Mouse (Mus musculus) frontal cortex, postnatal 36 days (tissue): ENCODE measurements around the gene Skil.

Source experiments
- DNase-seq, 2 experiments: peaks; one replicate each; pipeline ENCODE4 v3.0.0; 2022; ENCODE audit warnings: low spot score in 2 of 2

Skil gene

DNA sequence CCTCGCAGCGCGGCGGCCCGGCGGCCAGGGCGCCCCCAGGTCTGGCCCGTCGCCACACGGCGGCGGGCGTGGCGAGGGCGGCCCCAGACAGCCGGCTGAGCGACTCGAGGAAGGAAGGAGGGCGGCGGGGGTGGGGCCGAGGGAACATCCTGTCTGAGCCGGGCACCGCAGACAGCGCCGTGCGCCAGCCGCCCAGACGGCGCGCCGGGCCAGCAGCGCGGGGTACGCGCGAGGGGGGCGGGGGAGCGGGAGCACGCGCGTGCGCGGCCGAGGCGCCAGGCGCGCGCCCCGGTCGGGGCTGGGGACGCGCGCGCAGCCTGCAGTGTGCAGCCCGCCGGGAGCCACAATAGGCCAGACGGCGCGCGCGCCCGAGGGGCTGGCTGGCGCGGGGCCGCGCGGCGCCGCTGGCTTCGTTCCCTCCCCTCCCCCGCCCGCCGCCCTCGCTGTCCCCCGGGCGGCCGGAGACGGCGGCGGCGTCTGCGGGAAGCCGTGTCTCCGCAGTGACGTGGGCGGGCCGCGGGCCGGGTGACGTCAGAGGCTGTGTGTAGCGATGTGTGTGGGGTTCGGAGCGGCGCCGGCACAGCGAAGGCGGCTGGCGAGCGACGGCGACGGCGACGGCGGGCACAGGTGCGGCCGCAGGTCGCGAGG is at the start of gene Skil:
Gene Skil (plus strand): TSS at position 528 of the 648 bp plus-strand sequence.
- peak; percentile 89 to 93 for DNase-seq

DNA sequence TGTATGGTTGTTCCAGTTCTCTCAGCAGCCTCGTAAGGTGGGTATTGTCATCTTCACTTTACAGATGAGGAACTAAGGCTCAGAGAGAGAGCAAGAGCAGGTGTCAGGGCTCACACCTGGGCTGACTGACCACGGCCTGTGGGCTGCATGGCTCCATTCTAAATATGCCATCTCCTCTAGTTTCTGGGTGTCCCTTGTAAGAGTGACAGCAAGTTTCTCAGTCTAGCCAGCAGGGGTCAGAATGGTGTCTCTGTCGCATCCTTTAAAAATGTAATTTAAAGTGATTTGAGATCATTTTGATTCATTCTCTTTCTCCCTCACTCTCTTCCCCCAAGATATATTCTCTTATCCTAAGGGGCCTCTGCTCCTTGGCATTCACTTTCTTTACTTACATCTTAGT is 47.6 kb upstream of the Skil start:
- peak in 1 of 2 experiments; percentile 26 for DNase-seq

DNA sequence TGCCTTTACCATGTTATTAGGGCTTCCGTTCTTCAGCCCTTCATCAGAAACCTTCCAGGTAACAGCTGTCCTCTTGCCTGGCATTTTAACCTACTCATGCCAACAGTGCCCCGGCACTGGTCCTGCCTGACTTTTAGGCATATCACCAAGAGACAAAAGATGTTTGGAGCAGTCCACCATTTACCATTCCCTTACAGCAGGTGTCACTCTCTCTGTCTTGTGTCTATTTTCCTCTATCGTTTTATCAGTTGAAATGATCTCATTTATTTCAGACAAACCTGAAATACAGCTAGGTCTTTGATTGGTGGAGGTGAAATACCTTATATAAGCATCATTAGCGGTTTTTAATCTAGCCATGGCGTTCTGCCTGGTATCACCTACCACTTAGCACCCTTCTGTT is 45.8 kb upstream of the Skil start:
- DNase-seq = no peak

DNA sequence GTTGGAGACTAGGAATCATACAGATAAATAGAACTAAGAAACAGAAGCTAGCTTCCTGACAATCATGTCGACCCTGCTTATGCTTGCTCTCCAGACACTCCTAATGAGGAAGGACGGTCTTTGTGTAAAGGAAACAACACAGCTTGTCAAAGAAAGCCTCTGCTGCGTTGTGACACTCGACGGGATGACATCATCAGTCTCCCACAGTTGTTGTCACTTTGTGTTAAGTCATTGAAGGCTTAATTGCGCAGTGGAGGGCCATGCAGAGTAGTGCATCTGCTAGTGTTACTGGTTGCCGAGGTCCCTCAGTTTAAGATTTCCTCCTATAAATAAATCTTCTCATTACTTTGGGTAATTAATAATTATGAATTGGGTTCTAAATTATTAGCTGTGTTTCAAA is 44.5 kb upstream of the Skil start:
- no peak for DNase-seq

DNA sequence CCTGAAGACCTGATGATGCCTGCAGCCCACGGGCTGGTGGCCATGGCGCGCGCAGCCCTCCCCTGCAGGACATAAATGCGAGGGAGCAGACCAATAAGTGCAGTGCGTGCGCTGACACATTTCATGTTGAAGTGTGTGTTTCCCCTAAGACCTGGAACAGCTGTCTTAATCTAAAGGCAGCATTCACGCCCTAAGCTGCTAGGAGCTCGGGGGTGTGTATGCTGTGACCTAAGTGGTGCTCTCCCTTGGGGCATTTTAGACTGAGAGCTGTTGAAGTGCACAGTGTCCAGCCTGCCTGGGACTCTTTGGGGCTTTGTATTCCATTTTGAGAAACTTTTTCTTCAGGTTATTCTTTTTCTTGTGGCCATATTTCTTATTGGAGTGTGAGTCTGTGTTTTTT is 43.1 kb upstream of the Skil start:
- DNase-seq = no peak

DNA sequence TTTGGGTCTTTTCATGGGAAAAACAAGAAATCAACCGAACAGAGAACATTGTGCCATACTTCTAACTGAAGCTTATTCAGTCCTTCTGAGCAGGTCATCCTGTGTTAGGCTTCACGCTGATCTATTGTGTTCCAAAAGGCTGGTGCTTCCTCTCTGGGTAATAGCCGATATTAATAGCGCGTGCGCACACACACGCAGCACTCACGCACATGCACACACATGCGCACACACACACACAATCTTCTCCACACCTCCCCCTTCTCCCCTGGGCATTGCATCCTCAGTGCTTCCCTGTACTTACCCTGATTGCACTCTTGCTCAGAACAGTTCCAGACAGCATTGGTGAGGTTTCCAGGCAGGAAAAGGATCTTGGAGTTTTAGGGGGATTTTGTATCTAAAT is 41.7 kb upstream of the Skil start:
- DNase-seq = no peak

DNA sequence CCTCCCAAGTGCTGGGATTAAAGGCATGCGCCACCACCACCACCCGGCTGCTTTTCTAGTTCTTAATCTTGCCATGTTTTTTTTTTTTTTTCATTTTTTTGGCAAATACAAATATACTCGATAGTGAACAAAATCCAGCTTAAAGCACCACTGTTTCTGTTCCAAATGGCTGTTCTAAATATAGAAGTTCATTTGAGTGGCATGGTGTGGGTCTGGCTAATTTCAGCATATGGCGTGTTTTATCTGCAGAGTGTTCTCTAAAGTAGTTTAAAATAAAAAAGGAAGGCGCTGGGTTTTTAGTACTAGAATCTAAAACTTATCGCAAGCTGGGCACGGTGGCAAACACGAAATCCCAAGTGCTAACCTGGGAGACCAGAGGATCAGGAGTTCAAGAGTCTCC is 40.0 kb upstream of the Skil start:
- DNase-seq = peak in 1 of 2 experiments; percentile 10

DNA sequence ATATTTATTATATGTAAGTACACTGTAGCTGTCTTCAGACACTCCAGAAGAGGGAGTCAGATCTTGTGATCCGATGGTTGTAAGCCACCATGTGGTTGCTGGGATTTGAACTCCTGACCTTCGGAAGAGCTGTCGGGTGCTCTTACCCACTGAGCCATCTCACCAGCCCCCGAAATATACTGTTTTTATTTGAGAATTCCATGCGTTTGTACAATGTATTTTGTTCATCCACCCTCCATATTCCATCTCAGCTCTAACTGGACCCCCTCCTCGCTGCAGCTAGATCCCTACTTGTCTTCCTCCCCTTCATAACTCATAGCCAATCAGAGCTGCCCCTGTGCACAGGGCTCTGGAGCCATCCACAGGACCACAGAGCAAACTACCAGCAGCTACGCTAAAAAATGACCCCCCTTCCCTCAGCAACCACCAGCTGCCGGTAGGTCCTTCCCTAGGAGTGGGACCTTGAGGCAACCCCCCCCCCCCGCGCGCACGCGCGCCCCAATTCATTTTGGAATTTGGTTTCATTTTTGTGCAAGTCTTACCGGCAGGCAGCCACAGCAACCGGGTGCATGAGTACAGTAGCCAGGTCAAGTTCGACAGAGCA is 38.7 kb upstream of the Skil start:
- no peak for DNase-seq

DNA sequence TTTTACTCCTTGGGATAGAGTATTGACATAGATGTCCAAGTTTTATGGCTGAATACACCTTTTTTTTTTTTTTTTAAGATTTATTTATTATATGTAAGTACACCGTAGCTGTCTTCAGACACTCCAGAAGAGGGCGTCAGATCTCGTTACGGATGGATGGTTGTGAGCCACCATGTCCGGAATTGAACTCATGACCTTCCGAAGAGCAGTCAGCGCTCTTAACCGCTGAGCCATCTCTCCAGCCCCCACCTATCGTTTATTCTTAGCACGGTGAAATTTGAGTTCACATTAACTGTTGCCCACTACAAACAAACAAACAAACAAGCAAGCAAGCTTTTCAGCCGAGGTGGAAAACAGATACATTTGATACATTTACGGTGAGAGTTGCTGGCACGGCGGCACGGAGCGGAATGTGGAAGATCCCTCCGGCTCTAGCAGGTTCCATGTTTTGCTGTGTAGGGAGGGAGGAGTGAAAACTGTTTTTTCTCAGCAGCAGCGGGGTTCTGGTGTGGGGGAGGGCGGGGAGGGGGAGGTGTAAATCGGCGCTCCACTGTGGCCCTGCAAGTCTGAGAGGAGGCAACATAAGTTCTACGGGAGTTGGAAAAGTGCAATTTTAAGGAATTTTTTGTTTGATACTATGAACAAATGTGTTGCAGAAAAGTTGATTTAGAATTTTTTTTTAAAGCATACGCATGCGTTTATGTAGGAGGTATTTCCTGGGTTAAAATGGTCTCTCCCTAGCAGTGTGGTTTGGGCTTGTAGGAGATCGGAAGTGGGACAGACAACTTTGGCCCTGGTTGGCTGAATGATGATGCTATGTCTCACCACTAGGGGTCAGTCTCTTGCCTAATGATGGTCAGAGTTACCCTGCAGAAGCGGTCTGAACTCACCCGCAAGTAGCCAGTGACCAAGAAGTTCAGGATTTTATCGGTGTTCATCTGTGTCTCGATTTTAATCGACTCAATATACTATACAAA is 37.9 kb upstream of the Skil start:
- peak; percentile 60 to 85 for DNase-seq

DNA sequence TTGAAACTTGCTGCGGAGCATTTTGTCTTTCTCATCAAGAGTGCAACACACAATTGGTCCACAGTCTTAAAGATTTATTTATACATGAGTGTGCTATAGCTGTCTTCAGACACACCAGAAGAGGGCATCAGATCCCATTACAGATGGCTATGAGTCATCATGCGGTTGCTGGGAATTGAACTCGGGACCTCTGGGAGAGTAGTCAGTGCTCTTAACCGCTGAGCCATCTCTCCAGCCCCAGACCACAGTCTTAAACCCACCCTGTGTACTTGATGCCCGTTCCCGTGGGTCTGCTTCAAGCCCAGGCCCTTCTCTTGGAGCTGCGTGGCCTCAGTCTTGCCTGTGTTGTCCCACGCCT is 34.1 kb upstream of the Skil start:
- DNase-seq = no peak

DNA sequence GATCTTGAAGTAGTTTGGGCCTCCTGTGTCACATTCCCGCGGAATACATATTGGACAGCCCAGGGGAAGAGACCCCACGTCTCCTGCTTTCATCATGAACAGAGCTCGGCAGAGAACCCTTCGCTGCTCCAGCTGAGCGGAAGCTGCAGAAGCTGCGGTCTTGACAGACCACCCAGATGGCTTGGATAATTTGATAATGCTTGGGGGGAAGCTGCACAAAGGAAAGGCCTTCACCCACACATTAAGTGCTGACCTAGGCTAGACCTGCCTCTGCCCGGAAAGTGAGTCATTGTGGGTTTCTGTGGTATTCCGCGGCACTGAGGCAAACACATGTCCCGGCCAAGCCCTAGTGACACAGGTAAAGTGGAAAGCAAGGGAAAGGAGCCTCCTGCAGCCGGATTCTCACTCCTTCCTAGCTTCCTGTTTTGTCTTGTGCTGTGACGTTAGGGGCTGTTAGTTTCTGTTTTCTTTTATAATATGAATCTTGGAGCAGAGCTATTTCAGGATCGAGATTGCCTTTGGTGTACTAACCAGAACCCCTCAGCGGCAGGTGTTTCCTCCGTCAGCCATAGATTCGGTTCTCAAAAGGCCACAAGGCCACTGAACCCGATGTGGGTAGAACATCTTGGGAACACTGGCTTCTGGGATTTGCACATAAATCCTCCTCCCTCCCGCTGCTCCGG is 33.6 kb upstream of the Skil start:
- DNase-seq = no peak

DNA sequence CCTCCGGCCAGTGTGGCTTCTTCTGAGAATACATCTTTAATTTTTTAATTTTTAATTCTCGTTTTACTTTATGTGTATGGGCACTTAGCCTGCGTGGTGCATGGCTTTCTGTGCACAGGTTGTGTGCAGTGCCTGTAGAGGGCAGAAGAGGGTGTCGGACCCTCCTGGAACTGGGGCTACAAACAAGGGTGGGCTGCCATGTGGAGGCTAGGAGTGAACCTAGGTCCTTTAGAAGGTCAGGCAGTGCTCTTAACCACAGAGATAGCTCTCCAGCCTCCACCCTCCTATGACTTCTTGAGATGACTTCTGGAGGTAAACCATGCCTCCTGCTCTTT is 33.1 kb upstream of the Skil start:
- DNase-seq = no peak

DNA sequence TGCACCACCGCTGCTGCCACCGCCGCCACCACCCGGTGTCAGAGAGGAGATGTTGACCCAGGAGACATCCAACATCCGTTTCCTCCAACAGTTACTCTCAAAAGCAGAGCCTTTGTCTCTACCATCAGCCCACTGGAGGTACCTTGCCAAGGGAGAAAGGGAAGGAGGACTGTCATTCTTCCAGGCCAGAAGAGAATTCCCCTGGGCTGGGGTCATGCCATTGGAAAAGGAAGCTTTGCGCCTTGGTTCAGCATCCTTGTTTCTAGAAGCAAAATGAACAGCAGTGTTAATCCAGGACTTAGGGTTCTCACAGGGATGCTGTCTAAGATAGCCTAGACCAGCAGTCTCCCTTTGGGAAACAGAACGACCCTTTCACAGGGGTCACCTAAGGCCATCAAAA is 32.5 kb upstream of the Skil start:
- DNase-seq = no peak

DNA sequence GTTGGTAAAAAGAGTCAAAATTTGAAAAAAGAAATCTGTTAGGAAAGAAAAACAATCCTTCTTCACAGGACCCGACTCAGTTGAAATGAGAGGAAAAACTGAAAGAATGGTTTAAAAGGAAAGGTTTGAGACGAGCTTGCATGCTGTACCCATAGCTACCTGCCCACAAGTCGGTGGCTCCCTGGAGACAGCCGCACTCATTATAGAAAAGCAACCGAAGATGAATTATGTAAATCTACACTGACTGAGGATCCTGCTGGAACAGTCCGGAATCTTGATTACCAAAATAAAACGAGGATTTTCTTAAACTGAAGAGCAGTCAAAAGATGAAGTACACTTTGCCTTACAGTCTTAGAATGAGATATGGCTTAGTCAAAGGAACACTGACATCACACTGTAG is 26.4 kb upstream of the Skil start:
- DNase-seq = peak in 1 of 2 experiments; percentile 41

DNA sequence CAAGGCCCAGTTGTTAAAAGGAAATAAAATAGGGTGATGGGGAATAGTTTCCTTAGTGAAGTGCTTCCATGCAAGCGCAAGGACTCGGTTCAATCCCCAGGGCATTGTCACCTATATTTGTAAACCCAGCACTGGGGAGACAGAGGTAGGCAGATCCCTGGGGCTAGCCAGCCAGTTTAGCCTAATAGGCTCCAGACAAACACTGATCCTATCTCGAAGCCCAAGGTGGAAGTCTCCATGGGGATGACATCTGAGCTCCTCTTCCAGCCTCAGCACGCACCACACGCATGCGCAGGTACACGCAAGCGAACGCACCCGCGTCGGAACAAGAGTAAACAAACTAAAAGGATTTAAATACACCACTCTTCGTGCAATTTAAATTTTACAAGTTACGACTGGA is 23.1 kb upstream of the Skil start:
- no peak for DNase-seq

DNA sequence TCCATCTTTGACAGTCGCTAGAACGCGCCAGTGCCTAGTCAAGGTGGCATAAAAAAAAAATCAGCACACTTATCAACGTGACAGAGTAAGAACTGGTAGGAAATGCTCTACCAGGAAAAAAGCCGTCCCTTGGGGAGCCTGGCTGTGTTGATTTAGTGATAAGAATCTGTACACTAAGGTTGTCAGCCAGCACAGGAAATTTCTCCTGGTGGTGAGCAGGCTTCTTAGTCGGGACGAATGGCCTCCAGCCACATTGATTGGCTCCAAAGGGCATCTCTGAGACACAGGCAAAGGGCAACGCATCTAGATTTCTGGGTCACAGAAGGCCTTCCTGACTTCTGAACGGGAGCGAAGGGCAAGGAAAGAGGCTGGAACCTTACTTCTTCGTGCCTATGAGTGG is 19.1 kb upstream of the Skil start:
- DNase-seq = no peak

DNA sequence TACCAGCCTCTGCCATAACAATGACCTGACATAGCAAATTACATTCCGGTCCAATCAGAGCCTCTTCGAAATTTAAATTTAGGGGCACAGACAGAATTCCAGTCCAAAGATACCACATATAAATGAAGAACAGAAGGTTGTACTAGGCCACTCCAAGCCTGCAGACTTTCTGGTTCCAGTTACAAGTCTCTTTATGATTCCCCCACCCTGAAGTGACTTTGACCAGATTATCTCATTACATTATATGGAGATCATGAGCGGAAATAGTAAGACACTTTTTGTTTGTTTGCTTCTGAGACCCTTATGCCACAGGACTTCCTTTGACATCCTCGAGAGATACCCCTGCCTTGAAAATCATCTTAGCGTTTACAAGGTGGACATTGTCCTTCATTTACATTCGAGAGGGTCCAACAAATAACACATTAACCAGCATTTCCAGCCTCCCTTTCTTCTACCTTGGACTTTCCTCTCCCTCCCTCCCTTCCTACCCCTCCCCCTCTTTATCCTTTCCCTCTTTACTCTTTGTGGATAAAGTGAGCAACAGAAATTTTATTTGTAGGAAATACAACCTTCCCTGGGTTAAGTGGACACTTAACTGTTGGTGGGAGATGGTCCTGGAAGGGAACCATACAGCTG is 17.7 kb upstream of the Skil start:
- DNase-seq = no peak

DNA sequence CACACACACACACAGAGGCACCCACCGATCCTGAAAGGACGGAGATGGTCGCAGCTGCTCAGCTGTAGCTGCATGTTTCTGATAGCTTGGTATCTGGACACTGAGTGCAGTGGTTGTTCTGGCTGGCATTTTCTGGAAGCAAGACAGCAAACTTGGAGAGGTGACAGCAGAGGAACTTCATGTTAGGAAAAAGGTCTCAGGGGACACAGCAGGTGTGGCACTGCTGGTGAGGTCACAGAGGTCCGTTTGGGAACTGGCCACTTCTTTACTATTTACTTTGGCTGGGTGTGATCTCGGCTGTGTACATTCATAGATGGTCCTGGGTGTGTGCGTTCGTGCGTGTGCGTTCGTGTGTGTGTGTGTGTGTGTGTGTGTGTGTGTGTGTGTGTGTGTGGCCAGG is 15.4 kb upstream of the Skil start:
- DNase-seq = no peak

DNA sequence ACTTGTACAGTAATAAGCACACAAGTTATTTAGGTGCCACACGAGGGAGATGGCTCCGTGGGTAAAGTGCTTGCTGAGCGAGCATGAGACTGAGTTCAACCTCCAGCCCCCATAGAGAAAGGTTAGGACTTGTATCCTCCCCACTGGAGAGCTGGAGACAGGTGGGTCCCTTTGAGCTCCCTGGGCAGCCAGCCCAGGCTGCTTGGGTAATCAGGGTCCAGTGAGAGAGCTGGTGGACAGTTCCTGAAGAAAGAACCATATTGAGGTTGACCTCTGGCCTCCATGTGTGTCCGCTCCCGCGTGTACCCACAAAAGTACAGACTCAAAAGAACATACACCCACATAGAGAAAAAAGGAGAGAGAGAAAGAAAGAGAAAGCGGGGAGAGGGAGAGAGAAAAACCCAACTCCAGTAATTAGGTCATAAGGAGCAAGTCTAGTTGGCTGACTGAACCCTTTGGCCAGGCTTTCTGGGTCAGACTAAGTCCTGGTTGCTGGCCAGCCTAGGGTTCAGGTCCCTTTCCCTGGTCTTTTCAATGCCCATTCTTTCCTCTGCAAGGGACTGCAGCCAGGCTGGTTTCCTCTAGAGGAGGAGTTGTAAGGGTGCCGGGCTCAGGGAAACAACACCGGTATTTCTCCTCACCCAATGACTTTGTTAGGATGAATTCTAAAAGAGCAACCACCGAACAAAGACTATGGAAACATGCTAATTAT is 13.9 kb upstream of the Skil start:
- peak in 1 of 2 experiments; percentile 31 for DNase-seq

DNA sequence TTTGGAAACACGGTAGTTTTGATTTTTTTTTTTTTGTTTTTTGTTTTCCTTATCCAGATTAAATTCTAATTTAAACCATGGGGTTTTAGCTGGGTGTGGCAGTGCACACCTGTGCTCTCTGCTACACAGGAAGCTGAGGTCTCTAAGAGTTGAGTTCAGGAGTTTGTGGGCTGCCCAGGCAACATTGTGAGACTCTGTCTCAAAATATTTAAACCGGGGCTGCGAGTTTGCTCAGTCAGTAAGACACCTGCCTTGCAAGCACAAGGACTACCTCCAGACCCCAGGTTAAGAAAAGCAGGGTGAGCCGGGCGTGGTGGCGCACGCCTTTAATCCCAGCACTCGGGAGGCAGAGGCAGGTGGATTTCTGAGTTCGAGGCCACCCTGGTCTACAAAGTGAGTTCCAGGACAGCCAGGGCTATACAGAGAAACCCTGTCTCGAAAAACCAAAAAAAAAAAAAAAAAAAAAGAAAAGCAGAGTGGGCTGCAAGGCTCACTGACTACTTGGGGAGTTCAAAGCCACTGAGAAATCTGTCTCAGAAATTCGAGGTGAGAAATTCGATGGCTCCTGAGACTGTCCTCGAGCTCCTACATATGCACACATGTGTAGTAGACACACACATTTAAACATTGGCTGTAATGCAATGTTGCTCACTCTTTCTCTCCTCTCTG is 11.9 kb upstream of the Skil start:
- DNase-seq = no peak
